Mouse (Mus musculus): ENCODE data around the gene Sntg2. TPM values are rescaled to one million over a fixed set of nuclear protein-coding genes. Genes with fewer than 3 reads are reported as not detected.

The Sntg2 gene
- polyA plus RNA-seq, 1 experiment from 2014 or later: not detected

- ChIA-PET CTCF (no interaction called here), POLR2A (no interaction called here)
- no peak for TF ChIP-seq CTCF (IDR thresholded peaks at IDR 0.05)
- in situ Hi-C loops (cut with MboI; ENCODE audit: low pct_unique_long_range_greater_than_20kb): no loop called here
- H3K27me3 ChIP-seq: peaks cover 30% of the 10 kb centered on the region
- DNase-seq (ENCODE audit: low read depth, low spot score) (no peak), ATAC-seq (no peak)
These were observed 25.1 kb downstream of the Sntg2 start for GRCm38 (mm10) chr12:30348036-30348435.

GRCm38 (mm10) chr12:30347284-30347683 is 25.9 kb downstream of the Sntg2 start:
- ChIA-PET CTCF (no interaction called here), POLR2A (no interaction called here)
- no peak for DNase-seq (ENCODE audit: low read depth, low spot score)
- no peak for TF ChIP-seq CTCF (IDR thresholded peaks at IDR 0.05)
- no peak for ATAC-seq
- peaks cover 30% of the 10 kb centered on the region for H3K27me3 ChIP-seq
- in situ Hi-C loops (cut with MboI; ENCODE audit: low pct_unique_long_range_greater_than_20kb): no loop called here

GRCm38 (mm10) chr12:30344806-30345205 is 28.4 kb downstream of the Sntg2 start:
- ChIA-PET POLR2A (no interaction called here), CTCF (no interaction called here)
- DNase-seq (ENCODE audit: low read depth, low spot score): no peak
- no peak for TF ChIP-seq CTCF (IDR thresholded peaks at IDR 0.05)
- H3K27me3 ChIP-seq: peaks cover 30% of the 10 kb centered on the region
- in situ Hi-C loops (cut with MboI; ENCODE audit: low pct_unique_long_range_greater_than_20kb): no loop called here
- no peak for ATAC-seq

GRCm38 (mm10) chr12:30336301-30336700 is 36.9 kb downstream of the Sntg2 start:
- CTCF ChIA-PET: no interaction called here
- in situ Hi-C loops (cut with MboI; ENCODE audit: low pct_unique_long_range_greater_than_20kb): no loop called here
- DNase-seq (ENCODE audit: low read depth, low spot score): no peak
- no peak for TF ChIP-seq CTCF (IDR thresholded peaks at IDR 0.05)
- ATAC-seq: no peak
- POLR2A ChIA-PET: interaction anchor here (0.7 kb wide), 1 partner anchor 675 kb away, joined by 4 read pairs; no protein-coding TSS in a partner anchor
- H3K27me3 ChIP-seq: peaks cover 16% of the 10 kb centered on the region

GRCm38 (mm10) chr12:30334502-30334901 is 38.7 kb downstream of the Sntg2 start:
- in situ Hi-C loops (cut with MboI; ENCODE audit: low pct_unique_long_range_greater_than_20kb): no loop called here
- DNase-seq (ENCODE audit: low read depth, low spot score) (no peak), ATAC-seq (no peak)
- ChIA-PET POLR2A (no interaction called here), CTCF (no interaction called here)
- TF ChIP-seq CTCF (IDR thresholded peaks at IDR 0.05): no peak
- H3K27me3 ChIP-seq: peaks cover 22% of the 10 kb centered on the region

GRCm38 (mm10) chr12:30317971-30318370 is 55.2 kb downstream of the Sntg2 start:
- ChIA-PET CTCF (no interaction called here), POLR2A (no interaction called here)
- in situ Hi-C loops (cut with MboI; ENCODE audit: low pct_unique_long_range_greater_than_20kb): no loop called here
- no peak for ATAC-seq
- DNase-seq (ENCODE audit: low read depth, low spot score): no peak
- no peak for TF ChIP-seq CTCF (IDR thresholded peaks at IDR 0.05)
- H3K27me3 ChIP-seq: peaks cover 6% of the 10 kb centered on the region

- ChIA-PET POLR2A (no interaction called here), CTCF (no interaction called here)
- peaks cover 6% of the 10 kb centered on the region for H3K27me3 ChIP-seq
- TF ChIP-seq CTCF (IDR thresholded peaks at IDR 0.05): no peak
- in situ Hi-C loops (cut with MboI; ENCODE audit: low pct_unique_long_range_greater_than_20kb): no loop called here
- ATAC-seq (no peak), DNase-seq (ENCODE audit: low read depth, low spot score) (no peak)
These were observed 60.2 kb downstream of the Sntg2 start for GRCm38 (mm10) chr12:30313021-30313420.

- CTCF ChIA-PET: no interaction called here
- TF ChIP-seq CTCF (IDR thresholded peaks at IDR 0.05): no peak
- peaks cover 15% of the 10 kb centered on the region for H3K27me3 ChIP-seq
- DNase-seq (ENCODE audit: low read depth, low spot score): no peak
- in situ Hi-C loops (cut with MboI; ENCODE audit: low pct_unique_long_range_greater_than_20kb): no loop called here
- POLR2A ChIA-PET: no interaction called here
- ATAC-seq: no peak
These were observed 64.8 kb downstream of the Sntg2 start for GRCm38 (mm10) chr12:30308197-30308939.

GRCm38 (mm10) chr12:30292724-30293560 is 80.2 kb downstream of the Sntg2 start:
- no peak for TF ChIP-seq CTCF (IDR thresholded peaks at IDR 0.05)
- no peak for ATAC-seq
- ChIA-PET CTCF (no interaction called here), POLR2A (no interaction called here)
- H3K27me3 ChIP-seq: peaks cover 31% of the 10 kb centered on the region
- DNase-seq (ENCODE audit: low read depth, low spot score): no peak
- in situ Hi-C loops (cut with MboI; ENCODE audit: low pct_unique_long_range_greater_than_20kb): no loop called here

GRCm38 (mm10) chr12:30286888-30287573 is 86.1 kb downstream of the Sntg2 start:
- no peak for DNase-seq (ENCODE audit: low read depth, low spot score)
- POLR2A ChIA-PET: no interaction called here
- CTCF ChIA-PET: interaction anchor here (1.4 kb wide), 1 partner anchor 243 kb away, joined by 3 read pairs; no protein-coding TSS in a partner anchor
- in situ Hi-C loops (cut with MboI; ENCODE audit: low pct_unique_long_range_greater_than_20kb): no loop called here
- H3K27me3 ChIP-seq: peaks cover 25% of the 10 kb centered on the region
- no peak for ATAC-seq
- no peak for TF ChIP-seq CTCF (IDR thresholded peaks at IDR 0.05)

- ChIA-PET CTCF (no interaction called here), POLR2A (no interaction called here)
- in situ Hi-C loops (cut with MboI; ENCODE audit: low pct_unique_long_range_greater_than_20kb): no loop called here
- TF ChIP-seq CTCF (IDR thresholded peaks at IDR 0.05): no peak
- DNase-seq (ENCODE audit: low read depth, low spot score): no peak
- no peak for ATAC-seq
- peaks cover 18% of the 10 kb centered on the region for H3K27me3 ChIP-seq
These were observed 89.4 kb downstream of the Sntg2 start for GRCm38 (mm10) chr12:30283741-30284140.
